Mouse (Mus musculus) right cerebral cortex, postnatal 25 days (tissue): ENCODE data around the gene Ptgis.
"Not testable (repeated sequence)": the region's sequence is repeated elsewhere in the genome, so short reads cannot be mapped to it uniquely, and the experiment has no call there.

Experiments used
- DNase-seq: peaks from one replicate; pipeline ENCODE4 v3.0.0; 2022

Ptgis gene

DNA sequence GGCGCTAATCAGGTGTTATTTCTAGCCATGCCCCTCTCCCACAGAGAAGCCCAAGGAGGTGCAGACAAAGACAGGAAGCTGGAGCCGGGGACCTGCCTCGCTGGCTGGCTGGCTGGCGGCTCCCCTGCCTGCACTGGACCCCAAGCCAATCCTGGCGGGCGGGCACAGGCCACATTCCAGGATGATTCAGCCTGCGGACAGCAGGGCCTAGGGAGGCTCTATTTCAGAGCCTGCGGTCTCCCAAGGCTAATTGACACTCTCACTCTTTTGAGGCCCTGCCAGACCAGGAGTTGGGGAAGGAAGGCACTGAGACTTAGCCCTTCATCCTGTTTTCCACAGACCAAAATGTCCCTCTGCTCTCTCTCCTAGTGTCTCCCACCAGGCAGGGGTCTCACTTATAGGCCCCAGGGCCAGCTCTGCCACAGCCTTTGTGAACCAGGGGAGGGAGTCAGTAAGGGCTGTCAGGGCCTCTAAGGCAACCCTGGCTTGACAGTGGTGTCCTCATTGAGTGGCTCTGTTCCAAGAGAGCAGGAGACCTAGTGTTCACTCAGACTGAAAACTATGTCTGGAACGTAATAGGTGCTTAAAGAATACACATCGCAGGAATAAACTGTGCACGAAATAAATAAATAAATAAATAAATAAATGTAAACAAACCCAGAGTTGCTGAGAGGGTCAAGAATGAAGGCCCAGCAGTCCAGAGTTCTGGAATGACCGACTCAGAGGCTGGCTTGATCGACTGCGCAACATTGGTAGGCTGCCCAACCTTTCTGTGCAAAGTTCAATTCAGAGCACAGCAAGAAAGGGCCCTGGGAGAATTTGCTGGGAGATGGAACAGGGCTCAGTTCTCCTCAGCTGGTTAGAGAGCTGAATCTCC, 8.0 kb downstream of the Ptgis start:
- no peak for DNase-seq

DNA sequence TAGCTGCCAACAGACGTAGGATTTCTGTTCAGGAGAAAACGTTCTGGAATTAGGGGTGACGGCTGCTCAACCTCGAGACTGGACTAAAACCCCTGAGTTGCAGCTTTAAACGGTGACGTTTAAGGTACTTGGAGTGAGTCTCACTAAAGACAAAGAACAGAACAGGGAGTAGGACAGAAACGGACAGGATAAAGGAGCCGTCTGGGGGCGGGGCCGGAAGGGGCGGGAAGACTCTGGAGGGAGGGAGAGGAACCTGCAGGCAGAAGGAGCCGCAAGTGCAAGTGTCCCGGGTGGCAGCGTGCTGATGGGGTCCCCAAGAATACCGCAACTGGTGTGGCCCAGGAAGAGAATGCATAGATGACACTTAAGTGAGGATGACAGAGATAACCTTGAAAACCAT, 9.8 kb downstream of the Ptgis start:
- DNase-seq: no peak

GRCm38 (mm10) chr2:167224937-167225336, 15.5 kb downstream of the Ptgis start:
- DNase-seq: no peak

GRCm38 (mm10) chr2:167224194-167224593, 16.2 kb downstream of the Ptgis start:
- no peak for DNase-seq

GRCm38 (mm10) chr2:167222152-167222551, 18.3 kb downstream of the Ptgis start:
- peak; percentile 48 for DNase-seq

- no peak for DNase-seq
Observed at GRCm38 (mm10) chr2:167221159-167221845, 19.1 kb downstream of the Ptgis start.

DNA sequence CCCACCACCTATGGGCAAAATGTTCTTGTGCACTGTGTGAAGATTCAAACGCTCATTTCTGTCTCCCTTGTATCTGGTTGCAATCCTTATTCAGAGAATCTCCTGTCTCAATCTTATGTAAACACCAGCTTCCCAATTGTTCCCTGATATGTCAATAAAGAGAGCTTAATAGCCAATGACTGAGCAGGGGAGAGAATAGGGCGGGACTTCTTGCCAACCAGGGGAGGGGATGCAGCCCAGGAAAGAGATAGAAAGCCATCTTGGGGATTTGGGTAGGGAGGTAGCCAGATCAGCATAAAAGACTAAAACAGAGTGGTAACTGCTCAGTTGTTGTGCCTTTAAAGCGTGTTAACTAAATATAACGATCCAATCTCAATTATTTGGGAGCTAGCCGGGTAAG, 19.7 kb downstream of the Ptgis start:
- DNase-seq: no peak

DNA sequence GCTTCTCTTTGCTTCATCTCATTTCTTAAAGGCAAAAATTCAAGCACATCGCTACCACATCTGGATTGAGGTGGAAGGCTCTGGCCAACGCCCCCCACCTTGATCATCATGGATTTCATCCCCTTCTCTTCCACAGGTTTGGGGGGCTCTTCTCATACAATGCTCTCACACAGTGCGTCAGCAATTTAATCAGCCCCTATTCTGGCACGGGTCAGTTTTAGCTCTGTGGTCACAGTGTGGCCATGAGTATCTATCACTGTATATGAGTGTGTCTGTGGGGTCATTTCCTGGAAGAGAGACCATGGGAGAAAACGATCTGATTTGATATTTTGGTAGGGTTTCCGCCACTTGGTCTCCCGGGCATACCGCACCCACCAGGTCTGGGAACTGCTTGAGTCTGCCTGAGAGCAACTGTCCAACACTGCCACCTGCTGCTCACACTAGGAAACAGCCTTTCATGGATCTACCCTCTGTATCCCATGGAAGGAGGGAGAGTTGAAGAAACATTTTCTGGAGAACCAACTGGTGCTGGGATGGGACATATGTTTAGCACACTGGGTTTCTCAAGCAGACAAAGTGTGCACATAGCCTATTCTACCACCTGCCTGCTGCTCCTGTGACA, 21.1 kb downstream of the Ptgis start:
- peak; percentile 86 for DNase-seq

- no peak for DNase-seq
Observed at GRCm38 (mm10) chr2:167213666-167214065, 26.7 kb downstream of the Ptgis start.

- DNase-seq: no peak
Observed at GRCm38 (mm10) chr2:167213076-167213475, 27.3 kb downstream of the Ptgis start.

- DNase-seq: no peak
Observed at GRCm38 (mm10) chr2:167212551-167212950, 27.9 kb downstream of the Ptgis start.

- no peak for DNase-seq
Observed at GRCm38 (mm10) chr2:167212089-167212488, 28.3 kb downstream of the Ptgis start.

GRCm38 (mm10) chr2:167209900-167210299, 30.5 kb downstream of the Ptgis start:
- no peak for DNase-seq

DNA sequence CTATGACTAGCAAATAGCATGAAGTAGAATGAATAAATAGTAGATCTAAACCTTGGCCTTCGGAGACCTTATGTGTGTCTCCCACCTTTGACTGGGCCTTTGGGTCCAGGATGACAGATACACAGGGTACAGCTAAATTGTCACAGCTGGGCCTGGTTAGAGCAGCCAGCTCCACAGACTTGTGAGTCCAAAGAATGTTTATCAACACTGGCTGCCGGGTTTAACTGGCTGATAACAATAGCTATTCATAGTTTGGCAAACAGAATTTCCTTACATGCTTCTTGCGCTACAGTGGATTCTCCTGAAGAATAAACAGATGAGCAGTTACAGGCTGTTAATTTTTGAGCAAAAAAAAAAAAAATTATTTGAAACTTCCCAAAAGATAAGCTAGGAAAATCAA, 31.4 kb downstream of the Ptgis start:
- DNase-seq: no peak

DNA sequence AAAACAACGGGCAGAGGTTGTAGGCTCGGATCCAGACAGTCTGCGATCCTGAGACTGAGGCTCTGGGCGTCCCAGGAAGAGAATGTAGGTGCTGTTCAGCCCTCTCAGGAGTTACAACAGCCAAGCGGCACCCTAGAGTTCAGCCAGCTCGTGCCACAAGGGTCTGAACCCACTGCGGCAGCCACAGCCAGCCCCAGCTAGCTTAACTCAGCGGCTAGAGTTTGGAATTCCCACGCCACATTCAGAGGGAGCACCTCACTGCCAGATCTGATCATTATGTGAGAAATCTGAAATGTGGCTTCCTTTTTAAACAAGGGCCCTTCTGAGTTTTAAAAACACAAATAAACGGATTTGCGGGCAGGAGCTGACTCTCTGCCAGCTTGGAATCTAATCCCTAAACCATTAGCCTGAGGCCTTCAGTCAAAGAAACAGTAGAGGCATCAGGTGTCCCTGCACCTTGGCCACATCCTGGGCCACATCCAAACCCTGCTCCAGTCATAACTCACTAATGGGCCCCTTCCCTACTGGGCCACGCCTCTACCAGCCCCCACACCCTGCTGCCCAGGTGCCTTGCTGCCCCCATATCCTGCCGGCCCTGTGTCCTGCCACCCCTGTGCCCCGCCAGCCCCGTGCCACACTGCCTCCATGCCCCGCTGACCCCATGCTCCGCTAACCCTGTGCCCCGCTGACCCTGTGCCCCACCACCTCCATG, 34.3 kb downstream of the Ptgis start:
- no peak for DNase-seq

DNA sequence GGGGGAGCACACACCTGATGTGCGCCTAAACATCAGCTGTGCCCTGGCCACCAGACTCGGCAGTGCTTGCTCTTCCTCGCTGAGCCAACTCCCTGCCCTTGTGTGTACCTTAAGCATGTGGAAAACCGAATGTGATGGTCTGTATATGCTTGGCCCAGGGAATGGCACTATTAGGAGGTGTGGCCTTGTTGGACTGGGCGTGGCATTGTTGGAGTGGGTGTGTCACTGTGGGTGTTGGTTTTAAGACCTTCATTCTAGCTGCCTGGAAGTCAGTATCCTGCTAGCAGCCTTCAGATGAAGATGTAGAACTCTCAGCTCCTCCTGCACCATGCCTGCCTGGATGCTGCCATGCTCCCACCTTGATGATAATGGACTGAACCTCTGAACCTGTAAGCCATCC, 35.7 kb downstream of the Ptgis start:
- DNase-seq: not testable (repeated sequence)

GRCm38 (mm10) chr2:167203505-167204166, 36.8 kb downstream of the Ptgis start:
- no peak for DNase-seq

GRCm38 (mm10) chr2:167201463-167202291, 38.7 kb downstream of the Ptgis start:
- peak; percentile 88 for DNase-seq

- no peak for DNase-seq
Observed at GRCm38 (mm10) chr2:167198660-167199427, 41.6 kb downstream of the Ptgis start.

GRCm38 (mm10) chr2:167193361-167193760, 47.0 kb downstream of the Ptgis start:
- no peak for DNase-seq

GRCm38 (mm10) chr2:167190076-167190399, 50.4 kb downstream of the Ptgis start, which contains the start of gene Kcnb1:
Gene Kcnb1, minus strand, starts transcription at chr2:167190155.
- peak; percentile 89 for DNase-seq
